Mouse (Mus musculus) left cerebral cortex, postnatal 10 days (tissue): ENCODE results near the gene Abhd17c. TPM values are rescaled to one million over a fixed set of nuclear protein-coding genes. Genes with fewer than 3 reads are reported as not detected.
"Not testable (repeated sequence)": the region's sequence is repeated elsewhere in the genome, so short reads cannot be mapped to it uniquely, and the experiment has no call there.

Experiments
- DNase-seq, 2 experiments: peaks; one replicate each; pipeline ENCODE4 v3.0.0; 2021 to 2022; ENCODE audit warnings: low spot score in 2 of 2, mixed read lengths in 1 of 2; ENCODE audit errors: extremely low spot score in 1 of 2
- intact Hi-C: fragments of 180-260 bp; cut with DNase I; formaldehyde crosslinking; loops from one replicate; pipeline ENCODE4 v1.15.1; 2025
- total RNA-seq, 2 experiments: library from RNA; stranded (reverse); gene quantifications; 2 replicates each; pipeline ENCODE4 v1.2.3; 2021

Gene Abhd17c
- total RNA-seq, 2 experiments from 2014 or later = 63.6 to 67.8 TPM

DNA sequence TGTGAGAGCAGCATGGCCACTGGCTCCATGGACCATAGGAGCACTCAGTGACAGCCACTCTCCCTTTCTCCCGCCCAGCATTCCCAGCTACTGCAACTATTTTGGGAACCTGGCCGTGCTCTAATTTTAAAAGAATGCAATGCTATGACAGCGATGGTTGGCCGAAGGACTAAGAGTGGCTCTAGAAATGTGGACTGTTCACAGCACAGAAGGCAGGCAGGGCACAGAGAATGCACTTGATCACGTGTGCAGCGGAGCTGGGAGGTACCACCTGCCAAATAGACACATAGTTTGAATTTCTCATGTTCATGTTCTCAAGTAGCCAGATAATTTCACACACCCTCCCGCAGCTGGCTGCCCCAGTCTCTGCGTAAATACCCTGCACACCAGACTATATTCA is 23.0 kb downstream of the Abhd17c start:
- DNase-seq = no peak

GRCm38 (mm10) chr7:84125730-84126129 is 26.0 kb downstream of the Abhd17c start:
- DNase-seq = no peak
- intact Hi-C loops = no loop called here

More for the DNA sequence above, 23.0 kb downstream of the Abhd17c start:
- intact Hi-C loops = no loop called here

- DNase-seq, intact Hi-C loops: not testable (repeated sequence)
Observed at GRCm38 (mm10) chr7:84123651-84124050, 28.0 kb downstream of the Abhd17c start.

DNA sequence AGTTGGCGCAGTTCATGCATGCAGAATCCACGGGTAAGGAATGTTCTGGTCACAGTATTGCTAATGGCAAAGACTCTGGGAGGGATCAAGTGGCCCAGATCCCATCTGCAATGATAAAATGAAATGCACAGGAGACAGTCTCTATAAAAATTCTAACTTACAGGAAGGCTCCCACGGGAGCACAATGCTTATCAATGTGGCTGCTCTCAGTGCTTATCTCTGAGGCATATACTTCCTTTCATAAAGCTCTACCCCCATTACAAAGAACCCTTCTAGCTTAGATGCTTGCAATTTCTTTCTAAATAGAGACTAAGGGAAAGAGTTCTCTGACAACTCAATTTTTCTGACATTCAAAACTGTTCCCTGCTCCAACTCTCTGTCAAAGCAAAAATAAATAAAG is 29.9 kb downstream of the Abhd17c start:
- DNase-seq = no peak
- intact Hi-C loops = no loop called here

GRCm38 (mm10) chr7:84120142-84120760 is 31.4 kb downstream of the Abhd17c start:
- no peak for DNase-seq
- intact Hi-C loops = no loop called here

DNA sequence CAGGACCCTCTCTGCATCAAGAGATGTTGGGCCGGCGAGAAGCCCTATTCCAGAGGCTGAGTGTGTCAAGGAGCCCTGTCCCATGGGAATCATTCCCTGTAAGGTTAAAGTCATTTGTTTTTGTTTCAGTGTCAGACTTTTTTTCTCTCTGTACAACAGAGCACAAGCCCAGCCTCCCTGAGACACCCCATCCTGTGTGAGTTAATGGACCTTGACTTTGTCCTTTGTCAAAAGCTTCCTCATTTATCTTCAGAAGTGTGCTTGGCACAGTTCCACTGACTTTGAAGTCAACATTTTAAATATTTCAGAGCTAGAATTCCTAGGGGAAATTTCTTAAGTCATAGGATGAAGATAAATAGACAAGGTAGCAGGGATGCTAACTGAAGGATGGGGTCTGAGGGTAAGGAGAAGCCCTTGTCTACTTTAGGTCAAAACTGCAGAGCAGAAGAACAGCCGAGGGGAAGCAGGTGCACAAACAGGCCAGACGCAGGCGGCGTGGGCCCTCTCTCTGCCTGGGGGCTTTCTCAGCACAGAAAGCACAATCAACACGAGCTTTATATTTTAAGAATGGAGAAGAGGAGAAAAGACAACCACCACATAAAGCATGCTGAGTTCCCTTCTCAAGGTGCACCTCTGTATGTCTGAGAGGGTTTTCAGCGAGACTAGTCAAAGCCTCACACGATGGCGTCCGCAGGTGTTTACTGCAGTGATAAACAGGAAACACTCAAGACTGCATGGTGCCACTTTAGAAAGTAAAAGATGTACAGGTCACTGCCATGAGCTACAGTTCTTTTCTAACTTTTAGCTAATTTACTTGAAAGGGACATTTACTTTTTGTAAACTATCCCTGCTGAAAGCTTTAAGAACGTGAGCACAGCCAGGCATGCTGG is 32.2 kb downstream of the Abhd17c start:
- intact Hi-C loops = no loop called here
- DNase-seq = no peak

DNA sequence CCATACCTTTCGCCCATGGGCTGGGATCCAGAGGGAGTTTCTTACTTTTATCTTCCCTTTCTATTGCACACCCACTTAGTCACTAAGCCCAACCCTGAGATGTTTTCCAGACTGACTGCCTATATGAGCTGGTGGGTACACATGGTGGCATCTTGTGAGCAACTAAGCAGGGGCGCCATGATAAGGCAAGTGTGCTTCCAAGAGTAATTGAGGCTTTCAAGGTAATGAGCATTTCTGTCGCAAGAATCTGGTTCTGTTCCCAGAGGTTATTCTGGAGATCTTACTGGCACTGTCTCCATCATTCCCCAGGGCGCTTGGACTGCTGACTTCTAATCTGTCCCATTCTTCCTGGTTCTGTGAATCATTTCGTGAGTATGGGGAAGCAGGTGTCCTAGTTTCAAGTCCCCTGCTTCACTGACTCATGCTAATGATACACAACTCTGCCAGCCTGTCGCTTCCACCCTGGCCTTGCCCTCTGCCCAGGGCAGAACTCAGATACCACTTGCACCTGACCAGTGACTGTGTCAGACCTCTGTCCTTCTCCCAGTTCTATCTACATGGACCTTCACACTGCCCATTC is 34.1 kb downstream of the Abhd17c start:
- DNase-seq = no peak
- intact Hi-C loops = no loop called here

- intact Hi-C loops = no loop called here
- no peak for DNase-seq
Observed at GRCm38 (mm10) chr7:84116621-84117542, 34.8 kb downstream of the Abhd17c start.

- DNase-seq = peak in 1 of 2 experiments; percentile 26
- intact Hi-C loops = no loop called here
Observed at GRCm38 (mm10) chr7:84115385-84115784, 36.3 kb downstream of the Abhd17c start.

GRCm38 (mm10) chr7:84114775-84115174 is 36.9 kb downstream of the Abhd17c start:
- no peak for DNase-seq
- intact Hi-C loops = no loop called here

DNA sequence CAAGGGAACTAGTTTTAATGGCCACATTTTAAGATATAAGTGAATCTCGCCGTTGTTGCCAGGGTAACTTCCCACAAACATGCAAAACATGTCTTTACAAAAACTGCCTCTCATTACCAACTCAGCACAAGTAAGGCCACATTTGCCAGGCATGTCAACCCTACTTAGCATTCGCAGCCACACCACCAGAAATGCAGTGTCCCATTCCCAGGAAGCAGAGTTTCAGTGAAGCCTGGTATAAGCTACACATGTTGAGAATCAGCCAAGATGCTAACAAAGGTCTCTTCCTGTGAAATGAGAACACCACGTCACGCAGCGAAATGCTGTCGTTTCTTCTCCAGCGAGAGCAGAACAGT is 38.7 kb downstream of the Abhd17c start:
- intact Hi-C loops = no loop called here
- DNase-seq = no peak

GRCm38 (mm10) chr7:84112351-84113034 is 39.2 kb downstream of the Abhd17c start:
- no peak for DNase-seq
- intact Hi-C loops = no loop called here

DNA sequence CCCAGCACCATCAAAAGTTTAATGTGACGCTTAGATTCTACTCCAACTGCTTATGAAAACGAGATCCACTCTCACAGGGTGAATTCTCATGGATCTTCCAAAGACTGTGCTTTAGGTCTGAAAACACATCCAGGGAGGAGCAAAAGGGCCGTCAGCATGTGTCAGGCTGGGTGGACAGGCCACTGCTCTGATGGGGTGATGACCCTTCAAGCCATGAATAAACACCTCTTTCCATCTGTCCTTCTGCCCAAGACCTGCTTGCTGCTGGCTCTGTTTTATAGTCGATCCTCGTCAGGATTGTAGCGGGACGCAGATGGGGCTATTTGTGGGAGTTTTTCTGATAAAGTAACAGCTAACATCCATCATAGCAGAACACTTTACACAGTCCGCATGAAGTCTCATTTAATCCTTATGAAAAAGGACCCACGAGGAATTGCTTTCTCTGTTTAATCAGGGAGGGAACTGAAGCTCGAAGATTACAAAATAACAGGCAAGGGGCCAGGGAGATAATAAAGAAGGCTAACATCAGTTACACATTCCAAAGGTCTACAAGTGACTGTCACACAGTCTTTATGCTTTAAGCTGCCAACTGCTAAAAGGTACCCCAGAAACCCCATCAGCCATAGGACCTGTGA is 39.9 kb downstream of the Abhd17c start:
- DNase-seq = no peak
- intact Hi-C loops = no loop called here

- no peak for DNase-seq
- intact Hi-C loops = no loop called here
Observed at GRCm38 (mm10) chr7:84106942-84107341, 44.8 kb downstream of the Abhd17c start.

DNA sequence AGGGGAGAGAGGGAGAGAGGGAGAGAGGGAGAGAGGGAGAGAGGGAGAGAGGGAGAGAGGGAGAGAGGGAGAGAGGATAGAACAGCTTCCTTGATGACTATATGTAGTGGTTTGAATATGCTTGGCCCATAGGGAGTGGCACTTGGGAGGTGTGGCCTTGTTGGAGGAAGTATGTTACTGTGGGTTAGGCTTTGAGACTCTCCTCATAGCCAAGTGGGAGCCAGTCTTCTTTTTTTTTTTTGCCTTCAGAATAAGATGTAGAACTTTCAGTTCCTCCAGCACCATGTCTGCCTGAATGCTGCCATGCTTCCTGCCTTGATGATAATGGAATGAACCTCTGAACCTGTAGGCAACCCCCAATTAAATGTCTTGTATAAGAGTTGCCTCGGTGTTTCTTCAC is 49.1 kb downstream of the Abhd17c start:
- DNase-seq = no peak
- intact Hi-C loops = no loop called here

DNA sequence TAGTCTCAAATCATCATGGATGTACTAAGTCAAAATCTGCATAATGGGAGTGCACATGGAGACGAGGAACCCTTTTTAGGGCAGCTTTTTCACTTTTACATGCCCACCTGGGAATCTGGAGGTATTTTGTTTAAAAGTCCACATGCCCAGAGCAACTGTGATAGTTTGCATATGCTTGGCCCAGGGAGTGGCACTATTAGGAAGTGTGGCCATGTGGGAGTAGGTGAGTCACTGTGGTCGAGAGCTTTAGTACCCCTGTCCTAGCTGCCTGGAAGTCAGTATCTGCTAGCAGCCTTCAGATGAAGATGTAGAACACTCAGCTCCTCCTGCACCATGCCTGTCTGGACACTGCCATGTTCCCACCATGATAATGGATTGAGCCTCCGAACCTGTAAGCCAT is 51.0 kb downstream of the Abhd17c start:
- DNase-seq = no peak
- intact Hi-C loops = no loop called here

DNA sequence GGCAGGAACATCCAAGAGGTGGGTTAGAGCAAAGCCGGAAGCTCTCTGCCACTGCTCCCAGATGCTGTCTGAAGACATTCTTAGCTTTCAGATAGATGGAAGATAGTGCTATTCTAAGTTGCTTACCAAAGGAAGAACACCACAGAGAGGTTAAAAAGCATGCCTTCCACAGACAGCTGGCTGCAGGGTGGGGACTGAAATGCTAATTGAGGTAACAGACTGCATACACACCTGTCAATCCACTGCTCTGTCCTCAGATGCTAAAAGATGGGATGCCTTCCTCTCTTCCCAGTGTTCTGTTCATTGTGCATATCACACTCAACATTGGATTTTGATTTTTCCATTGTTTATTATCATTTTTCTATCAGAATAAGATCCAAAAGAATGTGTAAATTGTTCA is 53.6 kb downstream of the Abhd17c start:
- intact Hi-C loops = no loop called here
- no peak for DNase-seq

DNA sequence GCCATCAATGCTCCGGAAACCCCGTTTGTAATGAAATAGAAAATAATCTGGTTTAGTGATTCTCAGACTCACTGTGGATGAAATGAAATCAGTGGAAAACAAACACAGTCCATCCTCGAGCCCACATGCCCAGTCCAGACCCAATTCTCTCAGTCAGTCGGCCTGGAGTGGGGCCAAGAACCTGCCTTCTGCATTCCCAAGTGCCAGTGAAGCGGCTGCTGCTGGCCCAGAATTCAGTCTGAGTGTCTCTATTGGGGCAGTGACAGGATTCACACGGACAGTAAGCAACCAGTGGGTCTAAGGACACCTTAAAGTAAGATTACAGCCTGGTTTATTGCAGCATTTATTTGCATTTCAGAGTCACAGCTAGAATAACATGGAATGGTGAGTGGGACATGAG is 55.2 kb downstream of the Abhd17c start:
- intact Hi-C loops = no loop called here
- peak in 1 of 2 experiments; percentile 65 for DNase-seq
